Comparison of ENCODE assay signal across 27 mouse cellular contexts in genomic region chr7:67634210-67634609, GRCm38 (mm10). TPM values are rescaled to one million over a fixed set of nuclear protein-coding genes. Genes with fewer than 3 reads are reported as not detected.
DNase-seq lines count a peak whose midpoint lies in the region; ATAC-seq and TF ChIP-seq lines count a peak whose summit lies in the region.
"Had no signal": no experiment of that assay in that cellular context is flagged by ENCODE, and none has a peak within 500 bp of the region (broad histone marks: within the 10 kb centered on the region; RNA-seq: fewer than 3 reads in every experiment).

No protein-coding gene starts in this region.

- H3K27me3 ChIP-seq in kidney, embryonic 14.5 days (ENCODE audit: control insufficient read depth, insufficient read depth, low read length) = no peaks in the 10 kb centered on the region
- no peaks in the 10 kb centered on the region for H3K27me3 ChIP-seq in liver, adult 2 months (ENCODE audit: control insufficient read depth, insufficient read depth, low read length)
- H3K27me3 ChIP-seq in liver, embryonic 11.5 days (replicated peaks; ENCODE audit: control insufficient read depth, insufficient read depth, low read length) = no peaks in the 10 kb centered on the region
- H3K27me3 ChIP-seq in stomach, postnatal 0 days (ENCODE audit: control insufficient read depth, insufficient read depth, low read length) = no peaks in the 10 kb centered on the region
- H3K27me3 ChIP-seq: forebrain, embryonic 13.5 days; heart, embryonic 15.5 days; hindbrain, embryonic 13.5 days had no signal

- no peaks in the 10 kb centered on the region for H3K36me3 ChIP-seq in kidney, embryonic 14.5 days (ENCODE audit: control insufficient read depth, insufficient read depth, low read length)
- peaks cover 27% of the 10 kb centered on the region for H3K36me3 ChIP-seq in liver, adult 2 months (ENCODE audit: control insufficient read depth, insufficient read depth, low read length)
- H3K36me3 ChIP-seq in liver, embryonic 11.5 days (ENCODE audit: control insufficient read depth, insufficient read depth, low read length) = no peaks in the 10 kb centered on the region
- no peaks in the 10 kb centered on the region; the same call in 1 of the 2 replicates for H3K36me3 ChIP-seq in stomach, postnatal 0 days (ENCODE audit: control insufficient read depth, insufficient read depth, low read length)
- H3K36me3 ChIP-seq: forebrain, embryonic 10.5 days; heart, embryonic 15.5 days had no signal

- no peaks in the 10 kb centered on the region for H3K4me1 ChIP-seq in kidney, embryonic 14.5 days (ENCODE audit: control insufficient read depth, insufficient read depth, low read length)
- H3K4me1 ChIP-seq in liver, adult 2 months (ENCODE audit: control insufficient read depth, insufficient read depth, low read length) = peaks cover 15% of the 10 kb centered on the region
- H3K4me1 ChIP-seq in liver, embryonic 11.5 days (replicated peaks; ENCODE audit: control insufficient read depth, insufficient read depth, low read length) = no peaks in the 10 kb centered on the region
- no peaks in the 10 kb centered on the region for H3K4me1 ChIP-seq in stomach, postnatal 0 days (replicated peaks; ENCODE audit: control insufficient read depth, insufficient read depth)
- H3K4me1 ChIP-seq: forebrain, embryonic 13.5 days had no signal

- WGBS in kidney, embryonic 14.5 days = 88% methylated on average over 3 of the region's 3 CpGs
- 51% methylated on average over 3 of the region's 3 CpGs for WGBS in liver, adult 2 months
- WGBS in liver, embryonic 11.5 days = 88% methylated on average over 3 of the region's 3 CpGs
- WGBS in stomach, postnatal 0 days = 85% methylated on average over 3 of the region's 3 CpGs

- H3K9ac ChIP-seq in kidney, embryonic 14.5 days (ENCODE audit: low read depth, low read length) = no peak overlapping the region
- no peak overlapping the region for H3K9ac ChIP-seq in liver, adult 2 months (ENCODE audit: low read depth, low read length)
- H3K9ac ChIP-seq in liver, embryonic 11.5 days (ENCODE audit: low read depth, low read length) = no peak overlapping the region
- no peak overlapping the region for H3K9ac ChIP-seq in stomach, postnatal 0 days (ENCODE audit: low read length)
- H3K9ac ChIP-seq: forebrain, embryonic 13.5 days; heart, embryonic 15.5 days; hindbrain, embryonic 13.5 days had no signal

- DNase-seq in kidney, adult 11 months = peak; percentile 59
- no peak for DNase-seq in kidney, postnatal 14 days
- DNase-seq in kidney, adult 8-10 months = peak; percentile 52 to 72
- peak; percentile 99 for DNase-seq in liver, adult 2 months (ENCODE audit: extremely low read depth, low read depth, low spot score)
- no peak for DNase-seq in liver, embryonic 11.5 days (ENCODE audit: low spot score)
- DNase-seq in stomach, postnatal 0 days (ENCODE audit: low spot score) = no peak
- no peak for DNase-seq in MN1 (ENCODE audit: low spot score)
- DNase-seq: adrenal gland, adult 8-10 months; adrenal gland, postnatal 25 days; cerebellum, adult 11-12 months; cerebellum, adult 8-10 months; cerebellum, postnatal 10 days; cerebellum, postnatal 36 days; gastrocnemius, postnatal 10 days; gastrocnemius, postnatal 36 days; heart, postnatal 10 days; heart, postnatal 36 days had no signal

- no peak overlapping the region for H3K27ac ChIP-seq in kidney, embryonic 14.5 days (ENCODE audit: low read depth, low read length)
- H3K27ac ChIP-seq in liver, adult 2 months (replicated peaks; ENCODE audit: insufficient read depth, low read depth, low read length) = peak overlapping the region; percentile 77
- H3K27ac ChIP-seq in liver, embryonic 11.5 days (ENCODE audit: low read depth, low read length) = no peak overlapping the region
- no peak overlapping the region for H3K27ac ChIP-seq in stomach, postnatal 0 days (replicated peaks)
- H3K27ac ChIP-seq: forebrain, embryonic 10.5 days; forebrain, embryonic 13.5 days; heart, embryonic 15.5 days; hindbrain, embryonic 10.5 days; hindbrain, embryonic 13.5 days had no signal

- ATAC-seq in kidney, embryonic 14.5 days (ENCODE audit: low FRiP score, low TSS enrichment) = no peak
- no peak for ATAC-seq in liver, embryonic 11.5 days (replicated peaks; ENCODE audit: low FRiP score)
- ATAC-seq in stomach, postnatal 0 days (ENCODE audit: low FRiP score, low TSS enrichment) = peak; percentile 29; the same call in 1 of the 2 replicates
- ATAC-seq: activated CD4-positive, CD25-positive, alpha-beta regulatory T cell, adult 4 months; CD4-positive, CD25-positive, alpha-beta regulatory T cell, adult 4 months; forebrain, embryonic 13.5 days; forebrain, embryonic 16.5 days had no signal

- no peaks in the 10 kb centered on the region for H3K9me3 ChIP-seq in kidney, embryonic 14.5 days (ENCODE audit: control insufficient read depth, low read length)
- no peaks in the 10 kb centered on the region; the same call in 1 of the 2 replicates for H3K9me3 ChIP-seq in liver, embryonic 11.5 days (ENCODE audit: control insufficient read depth, low read length)
- H3K9me3 ChIP-seq in stomach, postnatal 0 days (ENCODE audit: control insufficient read depth, low read length) = no peaks in the 10 kb centered on the region
- H3K9me3 ChIP-seq: heart, embryonic 15.5 days; hindbrain, embryonic 10.5 days had no signal

- H3K79me2 ChIP-seq in liver, adult 2 months (ENCODE audit: control insufficient read depth, insufficient read depth, low read length) = peaks cover 19% of the 10 kb centered on the region

- no peak for TF ChIP-seq POLR2A in liver, adult 2 months (IDR thresholded peaks at IDR 0.05; ENCODE audit: extremely low read depth, insufficient read depth, low read length)

- TF ChIP-seq CTCF in liver, adult 2 months (IDR thresholded peaks at IDR 0.05; ENCODE audit: low read depth, low read length) = no peak
- TF ChIP-seq CTCF in stomach, postnatal 0 days (IDR thresholded peaks at IDR 0.05; ENCODE audit: low read depth) = no peak

- no peak overlapping the region for H3K4me2 ChIP-seq in kidney, embryonic 14.5 days (replicated peaks; ENCODE audit: low read depth, low read length)
- H3K4me2 ChIP-seq in liver, embryonic 11.5 days = no peak overlapping the region
- no peak overlapping the region for H3K4me2 ChIP-seq in stomach, postnatal 0 days (replicated peaks; ENCODE audit: low read depth)
- H3K4me2 ChIP-seq: forebrain, embryonic 13.5 days; heart, embryonic 11.5 days; heart, embryonic 15.5 days; hindbrain, embryonic 13.5 days had no signal

- no peak overlapping the region for H3K4me3 ChIP-seq in kidney, embryonic 14.5 days (ENCODE audit: low read length)
- H3K4me3 ChIP-seq in liver, adult 2 months (ENCODE audit: insufficient read depth, low read depth, low read length) = no peak overlapping the region
- H3K4me3 ChIP-seq in liver, embryonic 11.5 days (ENCODE audit: low read depth, low read length) = no peak overlapping the region
- no peak overlapping the region for H3K4me3 ChIP-seq in stomach, postnatal 0 days (ENCODE audit: low read depth, low read length)
- H3K4me3 ChIP-seq: forebrain, embryonic 10.5 days; forebrain, embryonic 13.5 days; heart, embryonic 15.5 days; hindbrain, embryonic 10.5 days; hindbrain, embryonic 13.5 days had no signal

- TF ChIP-seq EP300 in stomach, postnatal 0 days (optimal IDR thresholded peaks at IDR 0.05) = no peak

RNA-seq across cellular contexts. Expression of gene Lrrc28, which starts 10.9 kb away (rescaled TPM):
- 16.9 and 18.4 TPM in 2 replicates for polyA plus RNA-seq in kidney, embryonic 14.5 days (2014; fragmentation: Nextera tagmentation; extraction: Ambion mirVana)
- total RNA-seq in liver, adult 2 months (2014; rRNA removed) = 18.8 and 22.1 TPM in 2 replicates
- 40.7 and 42.6 TPM in 2 replicates for polyA plus RNA-seq in liver, adult 2 months (2012; rRNA removed)
- polyA plus RNA-seq in liver, embryonic 11.5 days (2014; fragmentation: Nextera tagmentation; extraction: Ambion mirVana) = 12.3 and 14.4 TPM in 2 replicates
- polyA plus RNA-seq in stomach, postnatal 0 days (2015; fragmentation: Nextera tagmentation; extraction: Ambion mirVana) = 66.0 and 66.5 TPM in 2 replicates

RNA-seq across cellular contexts. Expression of gene Ttc23, which starts 13.0 kb away (rescaled TPM):
- polyA plus RNA-seq in kidney, embryonic 14.5 days (2014; fragmentation: Nextera tagmentation; extraction: Ambion mirVana) = 39.1 and 41.7 TPM in 2 replicates
- 28.3 and 47.8 TPM in 2 replicates for total RNA-seq in liver, adult 2 months (2014; rRNA removed)
- 14.2 and 15.1 TPM in 2 replicates for polyA plus RNA-seq in liver, adult 2 months (2012; rRNA removed)
- 8.7 and 12.5 TPM in 2 replicates for polyA plus RNA-seq in liver, embryonic 11.5 days (2014; fragmentation: Nextera tagmentation; extraction: Ambion mirVana)
- polyA plus RNA-seq in stomach, postnatal 0 days (2015; fragmentation: Nextera tagmentation; extraction: Ambion mirVana) = 12.6 and 13.6 TPM in 2 replicates

Comparison
In these comparisons a context has a peak if more than half of its experiments do, and no peak if none do; other contexts are left out.
1. DNase-seq: peak in kidney, adult 11 months (single experiment), kidney, adult 8-10 months (2 of 2) and liver, adult 2 months (single experiment); none in kidney, postnatal 14 days (single experiment), liver, embryonic 11.5 days (single experiment), stomach, postnatal 0 days (single experiment) and MN1 (single experiment).